Mouse (Mus musculus): Measurements from ENCODE around the gene Pah.

Gene Pah

GRCm38 (mm10) chr10:87503946-87504345 lies 17.6 kb upstream of the Pah start:
- no peak for DNase-seq (ENCODE audit: low spot score)

GRCm38 (mm10) chr10:87508581-87508980 lies 13.0 kb upstream of the Pah start:
- DNase-seq (ENCODE audit: low spot score): no peak

- DNase-seq (ENCODE audit: low spot score): no peak
Measured at GRCm38 (mm10) chr10:87513052-87513451, 8.5 kb upstream of the Pah start.

- no peak for DNase-seq (ENCODE audit: low spot score)
Measured at GRCm38 (mm10) chr10:87518585-87518984, 3.0 kb upstream of the Pah start.

- DNase-seq (ENCODE audit: low spot score): no peak
Measured at GRCm38 (mm10) chr10:87520401-87521116, 1.0 kb upstream of the Pah start.

GRCm38 (mm10) chr10:87534172-87534571 lies 12.6 kb downstream of the Pah start:
- DNase-seq (ENCODE audit: low spot score): no peak

- DNase-seq (ENCODE audit: low spot score): no peak
Measured at GRCm38 (mm10) chr10:87545759-87546158, 24.2 kb downstream of the Pah start.

- DNase-seq (ENCODE audit: low spot score): no peak
Measured at GRCm38 (mm10) chr10:87546299-87547234, 25.0 kb downstream of the Pah start.

- DNase-seq (ENCODE audit: low spot score): no peak
Measured at GRCm38 (mm10) chr10:87552726-87553125, 31.1 kb downstream of the Pah start.

- no peak for DNase-seq (ENCODE audit: low spot score)
Measured at GRCm38 (mm10) chr10:87556441-87556840, 34.8 kb downstream of the Pah start.

GRCm38 (mm10) chr10:87563818-87564217 lies 42.2 kb downstream of the Pah start:
- DNase-seq (ENCODE audit: low spot score): no peak

GRCm38 (mm10) chr10:87565712-87566111 lies 44.1 kb downstream of the Pah start:
- no peak for DNase-seq (ENCODE audit: low spot score)

GRCm38 (mm10) chr10:87572500-87572899 lies 50.9 kb downstream of the Pah start:
- no peak for DNase-seq (ENCODE audit: low spot score)

- no peak for DNase-seq (ENCODE audit: low spot score)
Measured at GRCm38 (mm10) chr10:87586696-87587095, 65.1 kb downstream of the Pah start.

- DNase-seq (ENCODE audit: low spot score): no peak
Measured at GRCm38 (mm10) chr10:87593916-87594315, 72.3 kb downstream of the Pah start.

GRCm38 (mm10) chr10:87596361-87597074 lies 74.9 kb downstream of the Pah start:
- DNase-seq (ENCODE audit: low spot score): no peak

GRCm38 (mm10) chr10:87597075-87597677 lies 75.6 kb downstream of the Pah start:
- no peak for DNase-seq (ENCODE audit: low spot score)

GRCm38 (mm10) chr10:87602151-87602550 lies 80.6 kb downstream of the Pah start:
- no peak for DNase-seq (ENCODE audit: low spot score)

- no peak for DNase-seq (ENCODE audit: low spot score)
Measured at GRCm38 (mm10) chr10:87625196-87625595, 103.6 kb downstream of the Pah start.

All from urinary bladder, postnatal 10 days (tissue).